Mouse (Mus musculus) lung, postnatal 0 days (tissue): Measurements from ENCODE around the gene Slc24a2. TPM values are rescaled to one million over a fixed set of nuclear protein-coding genes. Genes with fewer than 3 reads are reported as not detected.

Source experiments
- ATAC-seq: fragments of 200-750 bp; cut with Nextera tagmentation; 2 replicates; pipeline ENCODE4 v1.8.0; 2017; ENCODE audit warnings: moderate library complexity
- DNase-seq: peaks from one replicate; pipeline ENCODE4 v3.0.0-alpha.2; 2016; ENCODE audit warnings: low spot score
- H3K27ac ChIP-seq: fragments of 300-500 bp; sonication (generic); 2 replicates; pipeline ENCODE4 v1.5.1; 2014; ENCODE audit warnings: antibody characterized with exemption, mild to moderate bottlenecking, low read length, mixed read lengths
- H3K27me3 ChIP-seq: fragments of 300-500 bp; sonication (generic); replicated peaks from 2 replicates; pipeline ENCODE4 v1.6.1; 2014; ENCODE audit warnings: low read length, mixed read lengths; ENCODE audit not compliant: insufficient read depth
- H3K36me3 ChIP-seq: fragments of 300-500 bp; sonication (generic); 2 replicates; pipeline ENCODE4 v1.6.1; 2014; ENCODE audit warnings: low read length, mixed read lengths; ENCODE audit not compliant: insufficient read depth
- H3K4me1 ChIP-seq: fragments of 300-500 bp; sonication (generic); 2 replicates; pipeline ENCODE4 v1.6.1; 2014; ENCODE audit warnings: antibody characterized with exemption, low read depth, low read length, mixed read lengths; ENCODE audit not compliant: insufficient read depth
- H3K4me2 ChIP-seq: fragments of 300-500 bp; sonication (generic); replicated peaks from 2 replicates; pipeline ENCODE4 v1.6.1; 2014; ENCODE audit warnings: low read depth, mild to moderate bottlenecking, low read length, moderate library complexity, mixed read lengths
- H3K4me3 ChIP-seq: fragments of 300-500 bp; sonication (generic); 2 replicates; pipeline ENCODE4 v1.5.1; 2014; ENCODE audit warnings: low read depth, low read length
- H3K9ac ChIP-seq: fragments of 300-500 bp; sonication (generic); replicated peaks from 2 replicates; pipeline ENCODE4 v1.6.1; 2014; ENCODE audit warnings: low read depth, mild to moderate bottlenecking
- H3K9me3 ChIP-seq: fragments of 300-500 bp; sonication (generic); 2 replicates; pipeline ENCODE4 v1.6.1; 2016; ENCODE audit warnings: low read length, mixed read lengths
- CTCF ChIP-seq: IDR thresholded peaks from 2 replicates; pipeline ENCODE4 v1.5.1; 2016; ENCODE audit warnings: antibody characterized with exemption, mild to moderate bottlenecking
- EP300 ChIP-seq: IDR thresholded peaks from 2 replicates; pipeline ENCODE4 v1.6.1; 2016; ENCODE audit warnings: antibody characterized with exemption, mild to moderate bottlenecking, control low read depth
- WGBS: fragments of 180-500 bp; shearing (Covaris S2); extraction: QIAGEN DNeasy Blood & Tissue Kit; methylation state at CpG from one replicate; pipeline ENCODE4 v1.1.7; 2014; 5-methylcytosine and 5-hydroxymethylcytosine counted together
- polyA plus RNA-seq: library from polyadenylated mRNA; unstranded; fragments of >200 nt; fragmentation: Nextera tagmentation; extraction: Ambion mirVana; gene quantifications from 2 replicates; pipeline ENCODE4 v1.2.1, GENCODE M21; 2015

Slc24a2 gene
- polyA plus RNA-seq, 1 experiment from 2014 or later = 0.01 TPM

DNA sequence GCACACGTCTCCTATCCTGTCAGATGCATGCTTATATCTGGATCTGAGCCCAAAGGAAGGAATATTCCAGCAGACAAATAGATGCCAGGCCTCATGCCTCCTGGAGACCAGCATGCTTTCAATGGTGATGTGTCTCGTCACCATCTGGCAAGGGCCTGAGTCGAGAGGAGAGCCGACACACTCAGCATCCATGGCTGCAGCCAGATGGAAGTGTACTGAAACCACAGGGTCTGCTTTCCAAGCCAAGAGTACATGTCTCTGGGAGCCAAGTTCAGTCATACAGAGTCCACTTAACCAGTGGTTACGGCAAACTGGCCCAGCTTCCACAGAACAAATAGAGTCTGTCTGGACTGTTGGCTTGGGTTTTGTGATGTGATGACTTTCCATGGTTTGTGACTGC lies 134.1 kb downstream of the Slc24a2 start:
- H3K9ac ChIP-seq = no peak overlapping the region
- no peak overlapping the region for H3K4me3 ChIP-seq
- no peaks in the 10 kb centered on the region for H3K4me1 ChIP-seq
- H3K36me3 ChIP-seq = no peaks in the 10 kb centered on the region
- no peak overlapping the region for H3K27ac ChIP-seq
- no peak for TF ChIP-seq EP300
- no peak for TF ChIP-seq CTCF
- ATAC-seq (no peak), DNase-seq (no peak)
- no peaks in the 10 kb centered on the region for H3K9me3 ChIP-seq
- H3K27me3 ChIP-seq = no peaks in the 10 kb centered on the region
- 71% methylated on average over 5 of the region's 5 CpGs for WGBS
- no peak overlapping the region for H3K4me2 ChIP-seq

DNA sequence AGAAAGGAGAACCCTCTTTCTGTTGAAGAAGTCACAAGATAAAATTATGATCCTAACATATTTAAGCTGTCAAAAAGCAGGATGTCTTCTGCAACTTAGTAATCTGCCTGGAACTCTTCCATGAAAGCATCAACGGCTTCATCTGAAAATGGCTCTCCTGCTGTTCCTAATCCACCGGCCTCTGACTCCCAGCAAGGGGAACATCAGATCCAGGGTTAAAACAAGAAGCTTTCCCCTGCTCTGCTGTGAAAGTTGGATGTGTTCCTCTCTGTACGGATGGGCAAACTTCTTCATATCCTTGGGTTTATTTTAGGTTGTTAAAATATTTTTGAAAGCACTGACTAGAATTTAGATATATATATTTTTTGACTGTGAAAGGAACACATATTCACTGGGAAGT lies 136.7 kb downstream of the Slc24a2 start:
- Histone ChIP-seq H3K4me1 (no peaks in the 10 kb centered on the region), H3K4me3 (no peak overlapping the region), H3K4me2 (no peak overlapping the region), H3K27ac (no peak overlapping the region), H3K36me3 (no peaks in the 10 kb centered on the region), H3K27me3 (no peaks in the 10 kb centered on the region), H3K9me3 (no peaks in the 10 kb centered on the region), H3K9ac (no peak overlapping the region)
- ATAC-seq = no peak
- DNase-seq = no peak
- 63% methylated on average over 3 of the region's 3 CpGs for WGBS
- no peak for TF ChIP-seq EP300
- TF ChIP-seq CTCF = no peak

DNA sequence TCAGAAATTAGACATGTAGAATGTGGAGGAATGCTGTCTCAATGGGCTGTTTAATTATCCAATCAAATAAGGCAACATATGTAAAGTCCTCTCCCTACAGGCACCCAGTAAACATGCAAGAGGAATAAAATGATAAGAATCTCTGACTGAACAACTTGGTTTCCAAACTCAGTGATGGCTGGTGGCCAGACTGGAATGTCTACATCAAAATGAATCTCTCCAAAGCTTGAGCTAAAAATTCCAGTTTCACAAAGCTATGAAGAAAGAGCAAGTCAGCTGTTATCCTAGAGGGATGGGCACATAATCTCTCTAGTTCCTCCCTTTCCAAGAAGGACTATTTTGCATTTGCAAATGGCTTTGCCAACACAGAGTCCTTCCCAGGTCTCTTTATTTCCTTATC lies 139.4 kb downstream of the Slc24a2 start:
- DNase-seq (peak; percentile 71), ATAC-seq (peak; percentile 33)
- Histone ChIP-seq H3K4me2 (no peak overlapping the region), H3K27ac (no peak overlapping the region), H3K4me1 (no peaks in the 10 kb centered on the region), H3K9ac (no peak overlapping the region), H3K36me3 (no peaks in the 10 kb centered on the region), H3K27me3 (no peaks in the 10 kb centered on the region), H3K9me3 (no peaks in the 10 kb centered on the region), H3K4me3 (no peak overlapping the region)
- no peak for TF ChIP-seq EP300
- no peak for TF ChIP-seq CTCF

DNA sequence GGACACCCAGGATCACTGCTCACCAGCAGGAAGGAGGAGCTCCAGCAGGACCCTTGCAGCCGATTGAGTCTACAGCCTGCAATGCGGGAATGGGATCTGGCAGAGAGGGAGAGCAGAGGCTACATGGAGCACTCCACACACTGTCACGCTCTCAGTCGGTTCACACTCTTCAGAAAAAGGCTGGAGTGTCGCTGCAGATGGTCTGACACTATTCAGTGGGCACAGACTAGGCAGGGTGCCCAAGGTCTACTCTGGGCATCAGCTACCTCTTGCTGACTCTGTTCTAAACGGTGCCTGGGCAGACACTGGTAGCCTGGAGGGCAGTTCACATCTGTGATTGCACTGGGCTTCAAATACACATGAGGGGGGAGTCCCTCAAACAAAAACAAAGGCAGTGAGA lies 141.6 kb downstream of the Slc24a2 start:
- H3K4me3 ChIP-seq = no peak overlapping the region
- no peak for ATAC-seq
- H3K4me1 ChIP-seq = no peaks in the 10 kb centered on the region
- TF ChIP-seq EP300 = no peak
- WGBS = 62% methylated on average over 6 of the region's 6 CpGs
- no peaks in the 10 kb centered on the region for H3K9me3 ChIP-seq
- no peak overlapping the region for H3K4me2 ChIP-seq
- no peaks in the 10 kb centered on the region for H3K36me3 ChIP-seq
- H3K27me3 ChIP-seq = no peaks in the 10 kb centered on the region
- no peak for DNase-seq
- H3K27ac ChIP-seq = no peak overlapping the region
- no peak overlapping the region for H3K9ac ChIP-seq

DNA sequence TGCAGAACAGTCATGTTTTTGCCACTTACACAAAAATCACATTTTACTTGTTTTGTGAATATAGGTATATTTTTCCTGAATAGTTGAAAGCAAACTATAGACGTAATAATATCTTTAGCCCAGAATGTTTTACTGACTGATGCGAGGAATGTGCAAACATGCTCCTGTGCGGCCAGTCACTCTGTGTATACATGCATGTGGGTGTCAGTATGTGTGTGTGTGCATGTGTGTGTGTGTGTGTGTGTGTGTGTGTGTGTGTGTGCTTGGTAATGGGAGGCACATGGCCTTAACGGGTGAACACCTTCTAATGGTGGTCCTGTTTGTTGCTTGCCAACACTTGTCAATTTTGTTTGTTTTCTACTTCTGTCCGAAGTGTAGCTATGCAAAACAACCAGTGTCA lies 142.7 kb downstream of the Slc24a2 start:
- Histone ChIP-seq H3K27ac (no peak overlapping the region), H3K4me1 (no peaks in the 10 kb centered on the region), H3K27me3 (no peaks in the 10 kb centered on the region), H3K36me3 (no peaks in the 10 kb centered on the region), H3K9ac (no peak overlapping the region), H3K4me3 (no peak overlapping the region), H3K9me3 (no peaks in the 10 kb centered on the region), H3K4me2 (no peak overlapping the region)
- TF ChIP-seq EP300 (no peak), CTCF (no peak)
- ATAC-seq (no peak), DNase-seq (no peak)
- WGBS = 69% methylated on average over 5 of the region's 5 CpGs

DNA sequence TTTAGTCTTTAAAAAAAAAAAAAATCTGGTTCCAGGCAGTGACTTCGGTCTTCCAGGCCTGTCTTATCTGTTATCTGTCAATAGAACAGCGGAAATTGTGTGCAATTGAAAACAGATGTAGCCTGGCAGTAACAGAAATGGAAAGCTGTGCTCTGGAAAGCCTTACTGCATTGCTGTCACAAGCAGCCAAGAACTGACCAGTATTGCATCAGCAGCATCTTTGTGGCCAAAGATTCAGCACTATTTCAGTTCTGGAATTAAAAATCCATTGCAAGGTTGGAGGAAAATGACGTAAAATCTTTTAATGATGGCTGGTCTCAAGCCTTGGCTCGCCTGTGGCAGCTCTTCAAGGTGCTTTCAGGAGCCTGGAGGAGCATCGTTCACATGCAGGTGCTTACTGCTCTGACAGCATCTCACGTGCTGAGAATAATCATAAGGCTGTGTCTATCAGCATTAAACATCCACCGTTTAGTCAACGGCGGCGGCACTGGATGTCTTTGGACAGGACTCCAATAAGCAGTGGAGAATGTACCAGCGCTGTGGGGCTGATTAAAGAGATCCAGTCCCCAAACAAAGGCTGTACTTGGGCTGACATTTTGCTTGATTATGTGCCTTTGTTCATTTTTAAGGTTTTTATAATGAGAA lies 143.2 kb downstream of the Slc24a2 start:
- H3K27ac ChIP-seq = no peak overlapping the region
- TF ChIP-seq CTCF = no peak
- 0 out of 2 replicates have a peak, but pooled peaks have one; percentile 11 for TF ChIP-seq EP300
- no peak overlapping the region for H3K9ac ChIP-seq
- DNase-seq (peak; percentile 76), ATAC-seq (peak; percentile 68)
- H3K4me2 ChIP-seq = no peak overlapping the region
- H3K4me3 ChIP-seq = no peak overlapping the region
- WGBS = 42% methylated on average over 11 of the region's 11 CpGs
- no peaks in the 10 kb centered on the region for H3K4me1 ChIP-seq
- no peaks in the 10 kb centered on the region for H3K27me3 ChIP-seq
- no peaks in the 10 kb centered on the region for H3K36me3 ChIP-seq
- H3K9me3 ChIP-seq = no peaks in the 10 kb centered on the region

DNA sequence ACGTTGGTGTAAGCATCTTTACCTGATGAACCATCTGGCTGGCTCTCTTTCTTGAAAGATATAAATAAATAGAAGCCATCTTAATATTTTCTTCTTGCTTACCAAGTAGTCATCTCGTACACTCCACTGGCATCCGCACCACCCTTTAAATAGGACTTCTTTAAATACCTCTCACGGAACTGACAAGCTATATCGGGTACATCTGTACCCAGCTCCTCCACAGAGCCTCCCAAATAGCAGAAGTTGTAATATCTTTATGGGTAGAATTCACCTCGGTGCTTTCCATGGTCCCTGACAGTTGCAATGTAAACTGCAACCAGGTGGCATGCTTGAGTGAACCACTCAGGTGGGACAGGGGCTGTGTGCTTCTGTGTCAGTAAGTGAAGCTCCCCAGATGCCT lies 149.0 kb downstream of the Slc24a2 start:
- no peak for ATAC-seq
- TF ChIP-seq CTCF (no peak), EP300 (no peak)
- WGBS = 71% methylated on average over 6 of the region's 6 CpGs
- Histone ChIP-seq H3K4me2 (no peak overlapping the region), H3K36me3 (no peaks in the 10 kb centered on the region), H3K27me3 (no peaks in the 10 kb centered on the region), H3K9me3 (no peaks in the 10 kb centered on the region), H3K4me3 (no peak overlapping the region), H3K9ac (no peak overlapping the region), H3K4me1 (no peaks in the 10 kb centered on the region), H3K27ac (no peak overlapping the region)
- DNase-seq = no peak
